Mouse (Mus musculus) intestine, embryonic 16.5 days (tissue): ENCODE measurements around the gene Nacad. TPM values are rescaled to one million over a fixed set of nuclear protein-coding genes. Genes with fewer than 3 reads are reported as not detected.

ENCODE experiments used
- ATAC-seq: fragments of 200-750 bp; cut with Nextera tagmentation; 2 replicates; pipeline ENCODE4 v1.8.0; 2017; ENCODE audit warnings: moderate TSS enrichment, moderate library complexity
- H3K27ac ChIP-seq: fragments of 300-500 bp; sonication (generic); 2 replicates; pipeline ENCODE4 v1.5.1; 2014; ENCODE audit warnings: mild to moderate bottlenecking, low read length
- H3K27me3 ChIP-seq: fragments of 300-500 bp; sonication (generic); replicated peaks from 2 replicates; pipeline ENCODE4 v1.6.1; 2014; ENCODE audit warnings: low read length, control low read depth, mixed read lengths; ENCODE audit not compliant: control insufficient read depth, insufficient read depth
- H3K36me3 ChIP-seq: fragments of 300-500 bp; sonication (generic); 2 replicates; pipeline ENCODE4 v1.6.1; 2014; ENCODE audit warnings: low read length, control low read depth; ENCODE audit not compliant: control insufficient read depth, insufficient read depth
- H3K4me1 ChIP-seq: fragments of 300-500 bp; sonication (generic); 2 replicates; pipeline ENCODE4 v1.6.1; 2014; ENCODE audit warnings: low read length, control low read depth, mixed read lengths; ENCODE audit not compliant: control insufficient read depth, insufficient read depth
- H3K4me2 ChIP-seq: fragments of 300-500 bp; sonication (generic); 2 replicates; pipeline ENCODE4 v1.6.1; 2014; ENCODE audit warnings: low read depth, low read length, control low read depth
- H3K4me3 ChIP-seq: fragments of 300-500 bp; sonication (generic); 2 replicates; pipeline ENCODE4 v1.5.1; 2014; ENCODE audit warnings: mild to moderate bottlenecking, low read length
- H3K9ac ChIP-seq: fragments of 300-500 bp; sonication (generic); 2 replicates; pipeline ENCODE4 v1.6.1; 2014; ENCODE audit warnings: low read depth, low read length
- H3K9me3 ChIP-seq: fragments of 300-500 bp; sonication (generic); 2 replicates; pipeline ENCODE4 v1.6.1; 2016; ENCODE audit warnings: low read length, control low read depth; ENCODE audit not compliant: control insufficient read depth
- WGBS: fragments of 180-500 bp; shearing (Covaris S2); extraction: QIAGEN DNeasy Blood & Tissue Kit; methylation state at CpG from one replicate; pipeline ENCODE4 v1.1.7; 2014; 5-methylcytosine and 5-hydroxymethylcytosine counted together
- polyA plus RNA-seq: library from polyadenylated mRNA; unstranded; fragments of >200 nt; fragmentation: Nextera tagmentation; extraction: Ambion mirVana; gene quantifications from 2 replicates; pipeline ENCODE4 v1.2.1, GENCODE M21; 2015

Gene Nacad
- polyA plus RNA-seq, 1 experiment from 2014 or later = 5.5 TPM

DNA sequence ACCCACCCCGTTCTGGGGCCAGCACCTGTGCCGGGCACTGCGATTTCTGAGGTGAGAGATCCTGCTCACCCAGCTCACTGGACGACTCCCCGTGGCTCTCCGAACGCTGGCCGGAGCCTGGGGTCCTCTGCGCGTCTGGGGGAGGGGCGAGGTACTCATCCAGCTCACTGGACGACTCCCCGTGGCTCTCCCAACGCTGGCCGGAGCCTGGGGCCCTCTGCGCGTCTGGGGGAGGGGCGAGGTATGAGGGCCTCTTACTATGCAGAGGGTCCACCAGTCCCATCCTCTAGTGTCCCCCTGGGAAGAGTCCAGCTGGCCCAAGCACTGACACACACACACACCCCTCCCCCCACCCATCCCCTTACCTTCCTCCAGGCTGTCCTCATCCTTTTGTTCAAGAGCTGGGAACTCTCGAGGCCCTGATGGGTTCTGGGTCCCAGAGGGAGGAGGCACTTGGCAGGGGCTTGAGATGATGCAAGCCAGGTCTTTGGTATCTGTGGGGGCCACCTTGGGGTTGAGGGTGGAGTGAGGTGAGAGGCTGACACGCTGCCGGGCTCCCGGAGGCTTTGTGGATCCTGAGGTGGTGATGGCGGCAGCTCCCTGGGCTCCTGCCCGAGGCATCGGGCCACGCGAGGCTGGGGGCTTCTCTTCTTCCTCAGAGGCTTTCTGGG is 6.7 kb downstream of the Nacad start:
- Histone ChIP-seq H3K9ac (no peak overlapping the region), H3K4me3 (no peak overlapping the region), H3K27me3 (no peaks in the 10 kb centered on the region), H3K27ac (no peak overlapping the region), H3K4me1 (peaks cover 22% of the 10 kb centered on the region), H3K9me3 (no peaks in the 10 kb centered on the region), H3K36me3 (peaks cover 16% of the 10 kb centered on the region), H3K4me2 (no peak overlapping the region)
- no peak for ATAC-seq
- WGBS = 30% methylated on average over 27 of the region's 27 CpGs

- ATAC-seq = 0 out of 2 replicates have a peak, but pooled peaks have one; percentile 5
- Histone ChIP-seq H3K4me3 (no peak overlapping the region), H3K9ac (no peak overlapping the region; the same call in 1 of the 2 replicates), H3K27ac (no peak overlapping the region), H3K36me3 (peaks cover 17% of the 10 kb centered on the region), H3K4me1 (peaks cover 14% of the 10 kb centered on the region), H3K9me3 (no peaks in the 10 kb centered on the region), H3K27me3 (no peaks in the 10 kb centered on the region), H3K4me2 (no peak overlapping the region)
- WGBS = 54% methylated on average over 19 of the region's 19 CpGs
Measured at GRCm38 (mm10) chr11:6598191-6598889, 7.5 kb downstream of the Nacad start.

- 72% methylated on average over 7 of the region's 7 CpGs for WGBS
- H3K36me3 ChIP-seq = peaks cover 25% of the 10 kb centered on the region
- no peak for ATAC-seq
Measured at GRCm38 (mm10) chr11:6597523-6597922, 8.3 kb downstream of the Nacad start.

GRCm38 (mm10) chr11:6596616-6597015 is 9.2 kb downstream of the Nacad start:
- Histone ChIP-seq H3K36me3 (peaks cover 32% of the 10 kb centered on the region), H3K4me2 (no peak overlapping the region), H3K27me3 (no peaks in the 10 kb centered on the region), H3K9ac (no peak overlapping the region), H3K4me3 (no peak overlapping the region), H3K9me3 (no peaks in the 10 kb centered on the region), H3K27ac (no peak overlapping the region), H3K4me1 (peaks cover 14% of the 10 kb centered on the region)
- WGBS = 88% methylated on average over 3 of the region's 3 CpGs
- no peak for ATAC-seq

More at GRCm38 (mm10) chr11:6597523-6597922, 8.3 kb downstream of the Nacad start:
- Histone ChIP-seq H3K27ac (no peak overlapping the region), H3K9me3 (no peaks in the 10 kb centered on the region), H3K4me1 (peaks cover 14% of the 10 kb centered on the region), H3K27me3 (no peaks in the 10 kb centered on the region), H3K4me3 (no peak overlapping the region), H3K9ac (no peak overlapping the region), H3K4me2 (no peak overlapping the region)

DNA sequence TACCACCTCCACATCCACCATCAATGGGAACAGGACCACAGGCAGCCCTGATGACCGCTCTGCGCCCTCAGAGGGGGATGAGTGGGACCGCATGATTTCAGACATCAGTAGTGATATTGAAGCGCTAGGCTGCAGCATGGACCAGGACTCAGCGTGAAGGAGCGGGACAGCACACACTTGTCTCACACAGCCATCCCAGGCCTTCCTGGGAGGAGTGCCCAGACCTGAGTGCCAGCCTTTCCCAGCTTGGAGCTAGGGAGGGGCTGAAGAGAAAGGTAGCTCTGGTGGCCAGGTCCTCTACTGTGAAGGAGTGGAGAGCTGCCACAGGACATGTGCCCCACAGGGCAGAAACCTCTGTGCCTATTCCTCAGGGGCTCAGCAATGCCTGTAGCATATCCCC is 9.6 kb downstream of the Nacad start:
- no peaks in the 10 kb centered on the region for H3K27me3 ChIP-seq
- H3K9ac ChIP-seq = no peak overlapping the region
- H3K36me3 ChIP-seq = peaks cover 36% of the 10 kb centered on the region
- no peak overlapping the region for H3K4me2 ChIP-seq
- no peak overlapping the region for H3K27ac ChIP-seq
- no peaks in the 10 kb centered on the region for H3K9me3 ChIP-seq
- H3K4me1 ChIP-seq = peaks cover 14% of the 10 kb centered on the region
- no peak overlapping the region for H3K4me3 ChIP-seq
- WGBS = 95% methylated on average over 6 of the region's 6 CpGs
- no peak for ATAC-seq

GRCm38 (mm10) chr11:6595339-6595738 is 10.5 kb downstream of the Nacad start:
- 93% methylated on average over 5 of the region's 5 CpGs for WGBS
- H3K4me2 ChIP-seq = no peak overlapping the region

DNA sequence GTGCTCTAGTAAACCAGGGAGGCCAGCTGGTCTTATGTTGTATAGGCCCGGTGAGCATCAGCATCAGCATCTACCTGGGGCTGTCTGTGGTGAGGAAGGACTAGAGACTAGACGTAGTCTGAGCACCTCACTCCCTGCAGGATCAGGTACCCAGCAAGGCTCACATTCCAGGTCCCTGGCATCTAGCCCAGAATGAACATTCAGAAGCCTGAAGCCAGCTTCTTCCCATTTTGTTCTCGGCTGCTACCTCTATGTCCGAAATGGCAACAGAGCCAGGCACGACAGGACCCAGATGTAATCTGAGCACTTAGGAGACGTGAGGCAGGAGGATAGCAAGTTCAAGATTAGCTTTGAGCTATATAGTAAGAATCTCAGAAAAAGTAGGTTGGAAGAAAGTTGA is 11.0 kb downstream of the Nacad start:
- ATAC-seq = no peak
- Histone ChIP-seq H3K36me3 (peaks cover 44% of the 10 kb centered on the region), H3K4me1 (peaks cover 14% of the 10 kb centered on the region), H3K27ac (no peak overlapping the region), H3K9ac (no peak overlapping the region), H3K4me2 (no peak overlapping the region), H3K27me3 (no peaks in the 10 kb centered on the region), H3K9me3 (no peaks in the 10 kb centered on the region), H3K4me3 (no peak overlapping the region)
- 76% methylated on average over 6 of the region's 6 CpGs for WGBS

More at GRCm38 (mm10) chr11:6595339-6595738, 10.5 kb downstream of the Nacad start:
- Histone ChIP-seq H3K27me3 (no peaks in the 10 kb centered on the region), H3K9me3 (no peaks in the 10 kb centered on the region), H3K27ac (no peak overlapping the region), H3K4me3 (no peak overlapping the region), H3K9ac (no peak overlapping the region), H3K4me1 (peaks cover 14% of the 10 kb centered on the region), H3K36me3 (peaks cover 42% of the 10 kb centered on the region)
- no peak for ATAC-seq

- WGBS = 56% methylated on average over 11 of the region's 11 CpGs
Measured at GRCm38 (mm10) chr11:6593406-6593805, 12.4 kb downstream of the Nacad start.

DNA sequence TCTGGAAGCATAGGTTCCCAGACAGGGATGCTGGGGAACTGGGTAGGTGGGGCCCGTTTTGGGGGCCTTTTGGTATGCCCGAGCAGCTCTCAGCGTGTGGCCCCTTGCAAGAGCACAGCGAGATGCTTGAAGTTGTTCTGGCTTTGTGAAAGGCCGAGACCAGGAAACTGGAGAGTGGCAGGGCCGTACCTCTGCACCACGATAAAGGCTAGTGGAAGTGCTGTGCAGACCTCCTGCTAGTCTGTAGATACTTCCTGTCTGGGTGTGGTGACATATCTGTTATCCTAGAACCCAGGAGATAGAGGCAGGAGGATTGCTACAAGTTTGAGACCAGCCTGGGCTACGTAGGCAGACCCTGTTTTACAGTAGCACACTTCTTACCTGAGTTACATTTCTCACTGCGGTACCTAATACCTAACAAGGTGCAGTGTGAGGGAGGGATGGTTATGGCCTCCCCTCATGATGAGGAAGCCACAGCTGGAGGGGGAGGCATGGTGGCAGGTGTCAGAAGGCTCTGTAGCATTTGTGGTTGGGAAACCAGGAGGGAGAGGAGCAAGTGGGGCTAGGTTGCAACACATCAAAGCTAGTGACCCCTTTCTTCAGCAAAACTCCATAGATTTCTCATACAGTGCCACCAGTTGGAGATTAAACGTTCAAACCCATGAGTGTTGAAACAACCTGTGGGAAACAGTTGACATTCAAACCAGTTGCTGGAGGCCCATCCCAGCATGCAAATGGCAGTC is 14.7 kb downstream of the Nacad start:
- 84% methylated on average over 10 of the region's 10 CpGs for WGBS
- no peak overlapping the region for H3K4me2 ChIP-seq
- no peak for ATAC-seq
- H3K27ac ChIP-seq = no peak overlapping the region
- no peak overlapping the region for H3K4me3 ChIP-seq
- peaks cover 49% of the 10 kb centered on the region for H3K36me3 ChIP-seq
- H3K9ac ChIP-seq = no peak overlapping the region
- H3K4me1 ChIP-seq = no peaks in the 10 kb centered on the region; the same call in 1 of the 2 replicates
- H3K9me3 ChIP-seq = no peaks in the 10 kb centered on the region
- no peaks in the 10 kb centered on the region for H3K27me3 ChIP-seq

More at GRCm38 (mm10) chr11:6593406-6593805, 12.4 kb downstream of the Nacad start:
- H3K9ac ChIP-seq = no peak overlapping the region
- no peaks in the 10 kb centered on the region for H3K9me3 ChIP-seq
- H3K36me3 ChIP-seq = peaks cover 52% of the 10 kb centered on the region
- peak overlapping the region; percentile 18; the same call in 1 of the 2 replicates for H3K27ac ChIP-seq
- 0 out of 2 replicates have a peak, but pooled peaks cover 5% of the 10 kb centered on the region for H3K4me1 ChIP-seq
- no peak overlapping the region for H3K4me2 ChIP-seq
- no peak for ATAC-seq
- H3K27me3 ChIP-seq = no peaks in the 10 kb centered on the region
- no peak overlapping the region for H3K4me3 ChIP-seq
